Mouse (Mus musculus): ENCODE results near the gene Golt1a. TPM values are rescaled to one million over a fixed set of nuclear protein-coding genes. Genes with fewer than 3 reads are reported as not detected.

Golt1a gene
- total RNA-seq, 2 experiments from 2014 or later = not detected

DNA sequence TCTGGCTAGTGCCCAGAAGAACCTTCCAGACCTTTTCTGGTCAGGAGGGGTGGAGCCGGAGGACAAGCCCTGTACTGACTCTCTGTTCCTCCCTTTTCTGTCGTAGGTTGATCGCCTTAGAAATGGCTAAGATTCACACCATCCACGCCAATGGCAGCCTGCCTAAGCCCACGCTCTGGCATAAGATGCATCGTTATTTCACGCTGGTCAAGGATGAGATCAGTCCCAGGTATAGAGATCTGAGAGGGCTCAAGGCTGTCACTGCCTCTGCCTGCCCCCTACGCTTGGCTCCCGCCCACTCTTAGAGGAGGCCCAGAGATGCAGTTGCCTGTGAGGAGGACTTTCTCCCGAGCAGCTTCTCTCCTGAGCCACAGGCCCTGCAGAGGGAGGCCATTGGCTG, 59.0 kb downstream of the Golt1a start:
- intact Hi-C loops (cut with DNase I) = no loop called here
- no peak for DNase-seq (ENCODE audit: low spot score)

DNA sequence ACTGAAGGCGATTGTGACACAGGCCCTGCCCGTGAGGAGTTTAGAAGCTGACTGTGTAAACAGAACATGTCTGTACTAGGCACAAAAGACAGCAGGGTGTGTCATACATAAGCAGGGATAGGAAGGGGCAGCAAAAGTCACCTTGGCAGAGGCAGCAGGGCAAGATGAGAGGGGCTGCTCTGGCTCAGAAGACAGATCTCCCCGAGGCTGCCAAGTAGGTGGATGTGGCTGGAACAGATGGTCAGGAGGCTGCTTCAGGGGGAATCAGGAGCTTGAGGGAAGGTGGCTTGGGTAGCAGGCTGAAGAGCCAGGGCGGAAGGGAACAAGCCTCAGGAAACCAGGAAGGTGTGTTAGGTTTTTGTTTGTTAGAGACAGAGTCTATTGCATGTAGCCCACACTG, 60.8 kb downstream of the Golt1a start:
- DNase-seq (ENCODE audit: low spot score) = no peak
- intact Hi-C loops (cut with DNase I) = no loop called here

- intact Hi-C loops (cut with DNase I) = no loop called here
- DNase-seq (ENCODE audit: low spot score) = no peak
Observed at GRCm38 (mm10) chr1:133371431-133371830, 61.8 kb downstream of the Golt1a start.

DNA sequence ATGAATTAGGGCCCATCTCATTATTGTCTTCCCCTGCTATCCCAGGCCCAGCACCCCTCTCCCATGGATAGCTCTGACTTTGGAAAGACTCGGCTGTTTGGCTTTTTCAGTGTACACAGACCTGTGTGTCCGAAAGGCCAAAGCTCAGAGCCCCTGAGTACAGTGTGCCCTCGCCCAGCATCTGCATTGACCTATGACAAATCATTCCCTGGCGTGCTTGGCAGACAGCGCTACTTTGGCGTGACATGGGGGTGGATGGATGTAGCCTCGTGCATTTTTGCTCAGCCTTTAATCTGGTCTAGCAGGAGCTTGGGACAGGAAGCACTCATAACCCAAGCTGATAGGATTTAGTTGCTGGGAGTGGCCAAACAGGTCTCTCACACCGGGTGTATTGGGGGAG, 62.5 kb downstream of the Golt1a start:
- intact Hi-C loops (cut with DNase I) = no loop called here
- DNase-seq (ENCODE audit: low spot score) = no peak

Other genes starting within 250 kb of the Golt1a start
- 10 to 100 TPM; 22.1 to 27.3 TPM for gene Ppp1r15b, start 178.7 kb upstream of the Golt1a start, total RNA-seq (2021)
- gene Plekha6, start 145.6 kb upstream of the Golt1a start, total RNA-seq (2021) = 10 to 100 TPM; 66.5 to 77.1 TPM
- gene Kiss1, start 12.1 kb downstream of the Golt1a start, total RNA-seq (2021) = not detected
- under 1 TPM; 0.21 to 0.28 TPM for gene Ren1, start 40.7 kb downstream of the Golt1a start, total RNA-seq (2021)
- gene Etnk2, start 53.8 kb downstream of the Golt1a start, total RNA-seq (2021) = under 1 TPM; 0.45 to 0.57 TPM
- gene Sox13, start 114.6 kb downstream of the Golt1a start, total RNA-seq (2021) = 10 to 100 TPM; 15.2 to 19.9 TPM

Data from heart, postnatal 25 days (tissue).